Mouse (Mus musculus) lung, embryonic 16.5 days (tissue): ENCODE measurements around the gene Nsd1. TPM values are rescaled to one million over a fixed set of nuclear protein-coding genes. Genes with fewer than 3 reads are reported as not detected.

Experiments
- ATAC-seq: fragments of 200-750 bp; cut with Nextera tagmentation; 2 replicates; pipeline ENCODE4 v1.8.0; 2017; ENCODE audit warnings: low read depth, mild to moderate bottlenecking, moderate library complexity
- H3K27ac ChIP-seq: fragments of 300-500 bp; sonication (generic); 2 replicates; pipeline ENCODE4 v1.5.1; 2014; ENCODE audit warnings: mild to moderate bottlenecking, control low read depth, low read length
- H3K27me3 ChIP-seq: fragments of 300-500 bp; sonication (generic); 2 replicates; pipeline ENCODE4 v1.6.1; 2014; ENCODE audit warnings: low read depth, low read length, mixed read lengths; ENCODE audit not compliant: control insufficient read depth, insufficient read depth
- H3K36me3 ChIP-seq: fragments of 300-500 bp; sonication (generic); 2 replicates; pipeline ENCODE4 v1.6.1; 2014; ENCODE audit warnings: low read length; ENCODE audit not compliant: control insufficient read depth, insufficient read depth
- H3K4me1 ChIP-seq: fragments of 300-500 bp; sonication (generic); replicated peaks from 2 replicates; pipeline ENCODE4 v1.6.1; 2014; ENCODE audit warnings: low read length, mixed read lengths; ENCODE audit not compliant: control insufficient read depth, insufficient read depth
- H3K4me2 ChIP-seq: fragments of 300-500 bp; sonication (generic); 2 replicates; pipeline ENCODE4 v1.6.1; 2014; ENCODE audit warnings: low read depth, low read length, control low read depth
- H3K4me3 ChIP-seq: fragments of 300-500 bp; sonication (generic); 2 replicates; pipeline ENCODE4 v1.5.1; 2014; ENCODE audit warnings: mild to moderate bottlenecking, low read length, control low read depth
- H3K9ac ChIP-seq: fragments of 300-500 bp; sonication (generic); 2 replicates; pipeline ENCODE4 v1.6.1; 2014; ENCODE audit warnings: low read length, control low read depth
- H3K9me3 ChIP-seq: fragments of 300-500 bp; sonication (generic); 2 replicates; pipeline ENCODE4 v1.6.1; 2016; ENCODE audit warnings: low read length; ENCODE audit not compliant: control insufficient read depth
- WGBS: fragments of 180-500 bp; shearing (Covaris S2); extraction: QIAGEN DNeasy Blood & Tissue Kit; methylation state at CpG from one replicate; pipeline ENCODE4 v1.1.7; 2014; 5-methylcytosine and 5-hydroxymethylcytosine counted together
- polyA plus RNA-seq: library from polyadenylated mRNA; unstranded; fragments of >200 nt; fragmentation: Nextera tagmentation; extraction: Ambion mirVana; gene quantifications from 2 replicates; pipeline ENCODE4 v1.2.1, GENCODE M21; 2015

Gene Nsd1
- polyA plus RNA-seq, 1 experiment from 2014 or later: 50.7 TPM

- peak; percentile 29 for ATAC-seq
- Histone ChIP-seq H3K36me3 (peaks cover 11% of the 10 kb centered on the region), H3K4me2 (peak overlapping the region; percentile 74), H3K9ac (peak overlapping the region; percentile 76), H3K9me3 (no peaks in the 10 kb centered on the region), H3K4me1 (peaks cover 32% of the 10 kb centered on the region), H3K4me3 (peak overlapping the region; percentile 66), H3K27ac (peak overlapping the region; percentile 80), H3K27me3 (no peaks in the 10 kb centered on the region)
- under 1% methylated on average over 28 of the region's 29 CpGs for WGBS
Observed at GRCm38 (mm10) chr13:55329109-55329682, 119.6 kb downstream of the Nsd1 start.

- ATAC-seq: peak; percentile 90
- H3K4me1 ChIP-seq: peaks cover 32% of the 10 kb centered on the region
- H3K36me3 ChIP-seq: peaks cover 11% of the 10 kb centered on the region
- H3K4me3 ChIP-seq: peak within 1 kb of the TSS; percentile 66
- H3K9me3 ChIP-seq: no peaks in the 10 kb centered on the region
- peak within 1 kb of the TSS; percentile 74 for H3K4me2 ChIP-seq
- peak within 1 kb of the TSS; percentile 76 for H3K9ac ChIP-seq
- no peaks in the 10 kb centered on the region for H3K27me3 ChIP-seq
- WGBS: under 1% methylated on average over 71 of the region's 82 CpGs
- H3K27ac ChIP-seq: peak within 1 kb of the TSS; percentile 91
Observed at GRCm38 (mm10) chr13:55329683-55330566, 120.3 kb downstream of the Nsd1 start, which contains the start of gene Mxd3. Gene Mxd3 (minus strand): TSS chr13:55329823.

DNA sequence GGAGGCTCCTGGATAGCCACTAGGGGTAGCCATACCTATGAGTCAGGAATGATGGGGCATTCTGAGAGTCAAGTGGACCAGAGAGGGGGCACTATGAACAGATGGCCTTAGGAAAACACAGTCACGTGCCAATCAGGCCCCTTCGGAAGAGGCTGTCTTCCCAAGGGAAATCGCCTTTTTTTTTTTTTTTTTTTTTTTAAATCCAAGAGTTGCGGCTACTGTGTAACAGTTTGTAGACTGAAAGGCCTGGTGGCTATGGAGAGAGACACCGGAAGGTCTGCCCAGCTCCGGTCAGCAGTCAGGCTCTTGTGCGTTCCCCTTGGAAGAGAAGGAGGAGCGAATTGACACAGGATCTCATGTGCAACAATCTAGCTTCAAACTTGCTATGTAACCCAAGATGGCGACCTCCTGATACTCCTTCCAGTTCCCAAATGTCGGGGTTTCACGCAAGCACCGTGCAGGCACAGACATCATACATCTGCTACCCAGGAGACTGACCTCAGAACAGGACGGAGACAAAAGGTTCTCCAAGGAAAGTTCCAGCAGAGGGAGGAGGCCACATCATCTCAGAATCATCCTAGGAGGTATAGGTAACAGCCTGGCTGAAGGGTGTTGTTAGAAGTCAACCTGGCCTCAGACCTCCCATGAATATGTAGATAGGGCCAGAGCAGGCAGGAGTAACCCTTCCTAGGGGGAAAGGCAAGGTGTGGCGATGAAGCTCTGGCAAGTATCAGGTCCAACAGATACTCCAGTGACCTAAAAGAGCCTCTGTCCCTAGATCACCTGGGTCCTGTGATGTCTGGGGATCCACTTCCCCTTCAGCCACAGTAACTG, 121.2 kb downstream of the Nsd1 start:
- Histone ChIP-seq H3K4me3 (peak overlapping the region; percentile 66), H3K36me3 (peaks cover 5% of the 10 kb centered on the region), H3K27ac (peak overlapping the region; percentile 91), H3K9ac (peak overlapping the region; percentile 76), H3K4me1 (peaks cover 32% of the 10 kb centered on the region), H3K4me2 (peak overlapping the region; percentile 74), H3K9me3 (no peaks in the 10 kb centered on the region), H3K27me3 (no peaks in the 10 kb centered on the region)
- 37% methylated on average over 14 of the region's 14 CpGs for WGBS
- ATAC-seq: no peak

DNA sequence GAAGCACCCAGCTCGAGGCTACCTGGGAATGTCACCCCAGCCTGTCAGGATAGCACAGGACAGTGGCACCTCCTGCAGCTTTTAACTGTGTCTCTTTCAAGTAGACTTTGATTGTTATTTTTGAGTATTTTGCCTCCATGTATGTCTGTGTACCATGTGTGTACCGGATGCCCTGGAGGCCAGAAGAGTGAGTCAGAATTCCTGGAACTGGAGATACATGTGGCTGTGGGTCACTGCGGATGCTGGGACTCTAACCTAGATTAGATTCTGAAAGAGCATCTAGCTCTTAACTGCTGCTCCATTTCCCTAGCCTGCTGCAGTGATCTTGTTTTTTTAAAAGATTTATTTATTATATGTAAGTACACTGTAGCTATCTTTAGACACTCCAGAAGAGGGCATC, 122.7 kb downstream of the Nsd1 start:
- Histone ChIP-seq H3K9ac (no peak overlapping the region), H3K27me3 (no peaks in the 10 kb centered on the region), H3K4me2 (no peak overlapping the region), H3K36me3 (no peaks in the 10 kb centered on the region), H3K9me3 (no peaks in the 10 kb centered on the region; the same call in 1 of the 2 replicates), H3K4me1 (peaks cover 28% of the 10 kb centered on the region), H3K27ac (no peak overlapping the region), H3K4me3 (no peak overlapping the region)
- ATAC-seq: no peak
- 78% methylated on average over 3 of the region's 3 CpGs for WGBS

- H3K27me3 ChIP-seq: no peaks in the 10 kb centered on the region
- peaks cover 3% of the 10 kb centered on the region; the same call in 1 of the 2 replicates for H3K4me1 ChIP-seq
- H3K27ac ChIP-seq: no peak overlapping the region
- no peaks in the 10 kb centered on the region for H3K36me3 ChIP-seq
- ATAC-seq: no peak
- H3K9me3 ChIP-seq: no peaks in the 10 kb centered on the region; the same call in 1 of the 2 replicates
- no peak overlapping the region for H3K4me3 ChIP-seq
- H3K9ac ChIP-seq: no peak overlapping the region
- no peak overlapping the region for H3K4me2 ChIP-seq
- 84% methylated on average over 4 of the region's 4 CpGs for WGBS
Observed at GRCm38 (mm10) chr13:55335701-55336100, 126.1 kb downstream of the Nsd1 start.

DNA sequence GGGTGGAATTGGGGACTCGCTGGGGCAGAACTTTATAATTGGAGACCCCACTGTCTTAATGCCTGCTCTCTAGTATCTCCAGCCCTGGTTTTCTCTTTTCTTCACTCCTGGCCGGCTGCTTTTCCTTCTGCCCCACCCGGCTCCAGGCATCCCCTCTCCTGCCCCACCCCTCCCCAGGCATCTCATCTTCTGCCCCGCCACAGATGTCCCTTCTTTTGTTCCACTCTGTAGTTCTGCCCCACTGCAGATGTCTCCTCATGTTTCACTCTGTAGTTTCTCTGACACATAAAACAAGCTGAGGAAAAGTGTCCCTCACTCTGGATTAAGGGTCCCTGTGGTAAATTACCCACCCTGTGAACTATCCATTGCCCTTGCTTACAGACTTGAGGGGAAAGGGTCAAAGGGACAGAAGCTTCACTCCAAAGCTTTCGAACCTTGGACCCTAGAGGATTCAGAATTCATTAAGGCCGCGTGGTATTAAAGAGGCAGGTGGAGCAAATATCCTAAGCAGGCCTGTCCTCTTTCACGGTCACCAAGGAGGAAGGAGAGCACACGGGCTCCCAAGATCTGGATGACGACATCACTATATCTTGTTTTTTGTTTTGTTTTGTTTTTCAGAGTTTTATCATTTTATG, 127.9 kb downstream of the Nsd1 start:
- Histone ChIP-seq H3K9ac (no peak overlapping the region), H3K27me3 (no peaks in the 10 kb centered on the region), H3K4me3 (no peak overlapping the region), H3K9me3 (no peaks in the 10 kb centered on the region; the same call in 1 of the 2 replicates), H3K27ac (no peak overlapping the region), H3K4me1 (no peaks in the 10 kb centered on the region), H3K36me3 (no peaks in the 10 kb centered on the region), H3K4me2 (no peak overlapping the region)
- WGBS: 64% methylated on average over 10 of the region's 10 CpGs
- no peak for ATAC-seq

GRCm38 (mm10) chr13:55338131-55339054, 128.8 kb downstream of the Nsd1 start:
- H3K4me1 ChIP-seq: no peaks in the 10 kb centered on the region

GRCm38 (mm10) chr13:55339259-55339658, 129.7 kb downstream of the Nsd1 start:
- Histone ChIP-seq H3K27me3 (no peaks in the 10 kb centered on the region), H3K36me3 (peaks cover under 1% of the 10 kb centered on the region; the same call in 1 of the 2 replicates), H3K4me2 (no peak overlapping the region), H3K4me1 (no peaks in the 10 kb centered on the region), H3K4me3 (no peak overlapping the region), H3K27ac (no peak overlapping the region), H3K9ac (no peak overlapping the region), H3K9me3 (no peaks in the 10 kb centered on the region; the same call in 1 of the 2 replicates)
- ATAC-seq: 0 out of 2 replicates have a peak, but pooled peaks have one; percentile 15
- WGBS: 23% methylated on average over 2 of the region's 2 CpGs

More at GRCm38 (mm10) chr13:55338131-55339054, 128.8 kb downstream of the Nsd1 start:
- Histone ChIP-seq H3K36me3 (no peaks in the 10 kb centered on the region), H3K4me3 (no peak overlapping the region), H3K9me3 (no peaks in the 10 kb centered on the region; the same call in 1 of the 2 replicates), H3K9ac (no peak overlapping the region), H3K4me2 (no peak overlapping the region), H3K27ac (no peak overlapping the region), H3K27me3 (no peaks in the 10 kb centered on the region)
- WGBS: 59% methylated on average over 12 of the region's 12 CpGs
- ATAC-seq: no peak
